Mouse (Mus musculus) liver, postnatal 0 days (tissue): ENCODE measurements at regions not wholly inside any gene's neighbourhood (a gene's known extent, or its start where the extent isn't known, plus 50 kb on each side); places are given as distances from the start of the nearest gene placed in this dataset.
"Not testable (repeated sequence)": the region's sequence is repeated elsewhere in the genome, so short reads cannot be mapped to it uniquely, and the experiment has no call there.

Experiments used
- CTCF ChIP-seq: sonication (generic); IDR thresholded peaks from 2 replicates; pipeline ENCODE4 v1.5.1; 2016; ENCODE audit warnings: antibody characterized with exemption, low read depth
- EP300 ChIP-seq: IDR thresholded peaks from 2 replicates; pipeline ENCODE4 v1.6.1; 2016; ENCODE audit warnings: antibody characterized with exemption, low read depth, mild to moderate bottlenecking

DNA sequence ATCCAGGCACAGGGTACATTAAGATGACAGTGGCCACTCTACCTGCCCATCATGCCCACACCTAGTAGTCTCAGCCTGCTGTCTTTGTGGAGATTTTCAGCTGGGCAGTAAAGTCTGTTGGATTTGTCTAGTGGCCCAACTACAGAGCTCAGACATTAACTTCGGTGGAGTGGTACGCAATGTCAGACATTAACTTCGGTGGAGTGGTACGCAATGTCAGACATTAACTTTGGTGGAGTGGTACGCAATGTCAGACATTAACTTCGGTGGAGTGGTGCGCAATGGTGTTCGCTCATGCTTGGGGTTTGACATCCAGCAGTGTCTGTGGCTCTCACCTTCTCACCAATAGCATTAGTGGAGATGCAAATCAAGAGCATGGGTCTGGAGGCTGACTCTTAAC, 129.7 kb downstream of the Ulbp1 start:
- not testable (repeated sequence) for TF ChIP-seq CTCF, EP300
